Mouse (Mus musculus) ES-Bruce4 (cell line): ENCODE results near the gene Appl2.

Source experiments
- EP300 ChIP-seq: IDR thresholded peaks from 2 replicates; pipeline ENCODE4 v1.6.1; 2011; ENCODE audit warnings: low read depth, low read length; ENCODE audit not compliant: insufficient read depth
- POLR2A ChIP-seq: IDR thresholded peaks from one replicate; pipeline ENCODE4 v1.8.1; 2011; ENCODE audit warnings: low read length; ENCODE audit not compliant: insufficient read depth

DNA sequence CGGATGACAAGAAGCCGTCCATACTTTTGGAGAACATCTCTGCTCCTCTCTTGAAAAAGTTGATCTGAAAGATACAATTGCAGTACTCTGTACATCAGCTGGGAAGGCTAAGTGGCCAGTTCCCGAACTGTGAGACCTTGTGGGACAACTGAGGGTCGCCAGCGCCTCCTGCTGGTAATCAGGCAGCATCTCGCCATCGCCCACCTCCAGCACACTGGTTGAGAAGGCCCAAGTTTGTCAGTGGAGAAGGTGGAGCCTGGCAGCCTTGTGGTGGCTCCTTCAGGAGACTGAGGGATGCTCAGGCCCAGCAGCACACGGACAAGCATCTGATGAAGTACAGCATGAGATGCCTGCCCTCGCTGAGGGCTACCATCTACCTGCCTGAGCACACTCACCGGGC, 31.2 kb downstream of the Appl2 start:
- TF ChIP-seq EP300 = no peak
- no peak for TF ChIP-seq POLR2A
